Mouse (Mus musculus) heart, postnatal 10 days (tissue): ENCODE measurements around the gene Adgrl3. TPM values are rescaled to one million over a fixed set of nuclear protein-coding genes. Genes with fewer than 3 reads are reported as not detected.

Source experiments
- DNase-seq, 2 experiments: peaks; one replicate each; pipeline ENCODE4 v3.0.0; 2021
- intact Hi-C: fragments of 180-260 bp; cut with DNase I; formaldehyde crosslinking; loops from one replicate; pipeline ENCODE4 v1.15.1; 2025
- total RNA-seq, 2 experiments: library from RNA; stranded (reverse); gene quantifications; 2 replicates each; pipeline ENCODE4 v1.2.3; 2021

Gene Adgrl3
- total RNA-seq, 2 experiments from 2014 or later: 8.8 to 9.1 TPM

- DNase-seq: no peak
- intact Hi-C loops: no loop called here
Observed at GRCm38 (mm10) chr5:81359560-81359959, 339.6 kb downstream of the Adgrl3 start.

GRCm38 (mm10) chr5:81364198-81364643 is 344.3 kb downstream of the Adgrl3 start:
- peak; percentile 4 to 20 for DNase-seq
- intact Hi-C loops: no loop called here

- intact Hi-C loops: no loop called here
- DNase-seq: no peak
Observed at GRCm38 (mm10) chr5:81365250-81365649, 345.3 kb downstream of the Adgrl3 start.

GRCm38 (mm10) chr5:81370126-81370850 is 350.4 kb downstream of the Adgrl3 start:
- DNase-seq: no peak
- intact Hi-C loops: no loop called here

- no peak for DNase-seq
- intact Hi-C loops: no loop called here
Observed at GRCm38 (mm10) chr5:81375992-81376391, 356.1 kb downstream of the Adgrl3 start.

GRCm38 (mm10) chr5:81405582-81406143 is 385.7 kb downstream of the Adgrl3 start:
- intact Hi-C loops: no loop called here
- no peak for DNase-seq

GRCm38 (mm10) chr5:81417326-81417725 is 397.4 kb downstream of the Adgrl3 start:
- no peak for DNase-seq
- intact Hi-C loops: no loop called here

GRCm38 (mm10) chr5:81427393-81427792 is 407.5 kb downstream of the Adgrl3 start:
- intact Hi-C loops: no loop called here

GRCm38 (mm10) chr5:81436375-81436774 is 416.4 kb downstream of the Adgrl3 start:
- intact Hi-C loops: no loop called here
- no peak for DNase-seq

More at GRCm38 (mm10) chr5:81427393-81427792, 407.5 kb downstream of the Adgrl3 start:
- no peak for DNase-seq

- DNase-seq: no peak
- intact Hi-C loops: no loop called here
Observed at GRCm38 (mm10) chr5:81442150-81442549, 422.2 kb downstream of the Adgrl3 start.

- intact Hi-C loops: no loop called here
- DNase-seq: no peak
Observed at GRCm38 (mm10) chr5:81465971-81466370, 446.0 kb downstream of the Adgrl3 start.

- peak; percentile 6 to 11 for DNase-seq
- intact Hi-C loops: no loop called here
Observed at GRCm38 (mm10) chr5:81474681-81475080, 454.7 kb downstream of the Adgrl3 start.

GRCm38 (mm10) chr5:81475406-81475805 is 455.5 kb downstream of the Adgrl3 start:
- no peak for DNase-seq
- intact Hi-C loops: no loop called here

- DNase-seq: no peak
- intact Hi-C loops: no loop called here
Observed at GRCm38 (mm10) chr5:81475971-81476606, 456.2 kb downstream of the Adgrl3 start.

GRCm38 (mm10) chr5:81480911-81481310 is 461.0 kb downstream of the Adgrl3 start:
- DNase-seq: no peak
- intact Hi-C loops: no loop called here

GRCm38 (mm10) chr5:81483890-81484289 is 464.0 kb downstream of the Adgrl3 start:
- DNase-seq: no peak
- intact Hi-C loops: no loop called here

- no peak for DNase-seq
- intact Hi-C loops: no loop called here
Observed at GRCm38 (mm10) chr5:81501076-81501475, 481.1 kb downstream of the Adgrl3 start.

GRCm38 (mm10) chr5:81518720-81519496 is 499.0 kb downstream of the Adgrl3 start:
- intact Hi-C loops: loop anchor here (2.0 kb wide), 1 partner anchor 828 kb away; no protein-coding TSS in a partner anchor
- DNase-seq: no peak

GRCm38 (mm10) chr5:81519497-81520382 is 499.8 kb downstream of the Adgrl3 start:
- DNase-seq: peak; percentile 68 to 72
- intact Hi-C loops: loop anchor here (2.0 to 5.0 kb wide), 2 partner anchors 497 to 827 kb away; partner anchors contain the start of gene Adgrl3

GRCm38 (mm10) chr5:81522760-81523159 is 502.8 kb downstream of the Adgrl3 start:
- intact Hi-C loops: loop anchor here (5.0 kb wide), 1 partner anchor 500 kb away; the partner anchor contains the start of gene Adgrl3
- no peak for DNase-seq
